Mouse (Mus musculus) MEL (cell line): ENCODE measurements at regions not wholly inside any gene's neighbourhood (a gene's known extent, or its start where the extent isn't known, plus 50 kb on each side); places are given as distances from the start of the nearest gene placed in this dataset.

Experiments
- DNase-seq: peaks from one replicate; pipeline ENCODE4 v3.0.0; 2011; ENCODE audit warnings: low read depth, low spot score
- H3K27ac ChIP-seq: 2 replicates; pipeline ENCODE4 v1.5.1; 2012; ENCODE audit warnings: low read depth, mild to moderate bottlenecking, control low read depth, low read length, moderate library complexity; ENCODE audit not compliant: control insufficient read depth
- H3K27me3 ChIP-seq, 2 experiments: fragments of 150-350 bp in 1 of 2; sonication (generic) in 1 of 2; 2 replicates each; pipeline ENCODE4 v1.6.1; 2012; ENCODE audit warnings: low read length in 2 of 2, mild to moderate bottlenecking in 2 of 2, improper control_type of control experiment in 1 of 2, moderate library complexity in 1 of 2; ENCODE audit not compliant: insufficient read depth in 2 of 2, control insufficient read depth in 1 of 2
- H3K36me3 ChIP-seq, 2 experiments: 2 replicates each; pipeline ENCODE4 v1.6.1; 2012 to 2014; ENCODE audit warnings: low read length in 2 of 2, improper control_type of control experiment in 1 of 2, inconsistent platforms in 1 of 2, mild to moderate bottlenecking in 1 of 2; ENCODE audit not compliant: insufficient read depth in 2 of 2, control insufficient read depth in 1 of 2
- H3K4me1 ChIP-seq, 2 experiments: fragments of 150-350 bp in 1 of 2; sonication (generic) in 1 of 2; 2 replicates each; pipeline ENCODE4 v1.6.1; 2012; ENCODE audit warnings: low read length in 2 of 2, improper control_type of control experiment in 1 of 2, mild to moderate bottlenecking in 1 of 2; ENCODE audit not compliant: insufficient read depth in 2 of 2, control insufficient read depth in 1 of 2
- H3K4me3 ChIP-seq, 2 experiments: fragments of 150-350 bp in 1 of 2; sonication (generic) in 1 of 2; 2 replicates each; pipeline ENCODE4 v1.5.1; 2012; ENCODE audit warnings: low read depth in 2 of 2, low read length in 2 of 2, mild to moderate bottlenecking in 2 of 2, moderate library complexity in 2 of 2, control low read depth in 1 of 2, improper control_type of control experiment in 1 of 2; ENCODE audit not compliant: control insufficient read depth in 1 of 2, insufficient read depth in 1 of 2
- H3K79me2 ChIP-seq: 2 replicates; pipeline ENCODE4 v1.6.1; 2012; ENCODE audit warnings: mild to moderate bottlenecking, low read length, moderate library complexity; ENCODE audit not compliant: control insufficient read depth, poor library complexity, insufficient read depth
- H3K9ac ChIP-seq: 2 replicates; pipeline ENCODE4 v1.6.1; 2012; ENCODE audit warnings: low read depth, mild to moderate bottlenecking, control low read depth, low read length, moderate library complexity; ENCODE audit not compliant: control insufficient read depth, poor library complexity, severe bottlenecking
- H3K9me3 ChIP-seq: fragments of 150-350 bp; sonication (generic); replicated peaks from 2 replicates; pipeline ENCODE4 v1.6.1; 2012; ENCODE audit warnings: mild to moderate bottlenecking, low read length, improper control_type of control experiment, moderate library complexity; ENCODE audit not compliant: insufficient read depth
- BHLHE40 ChIP-seq: IDR thresholded peaks from 2 replicates; pipeline ENCODE4 v1.6.1; 2012; ENCODE audit warnings: low read depth, mild to moderate bottlenecking, inconsistent platforms, low read length, improper control_type of control experiment, borderline replicate concordance
- CHD1 ChIP-seq: IDR thresholded peaks from 2 replicates; pipeline ENCODE4 v1.6.1; 2012; ENCODE audit warnings: low read depth, mild to moderate bottlenecking, inconsistent platforms, low read length, improper control_type of control experiment
- CHD2 ChIP-seq: IDR thresholded peaks from 2 replicates; pipeline ENCODE4 v1.6.1; 2011; ENCODE audit warnings: low read length, improper control_type of control experiment
- E2F4 ChIP-seq: IDR thresholded peaks from 2 replicates; pipeline ENCODE4 v1.6.1; 2011; ENCODE audit warnings: low read depth, low read length, improper control_type of control experiment, borderline replicate concordance
- ELF1 ChIP-seq: IDR thresholded peaks from 2 replicates; pipeline ENCODE4 v1.6.1; 2014; ENCODE audit warnings: low read depth, mild to moderate bottlenecking, inconsistent platforms, low read length, improper control_type of control experiment, moderate library complexity
- EP300 ChIP-seq, 2 experiments: IDR thresholded peaks; 2 replicates each; pipeline ENCODE4 v1.6.1; 2011; ENCODE audit warnings: improper control_type of control experiment in 2 of 2, low read length in 2 of 2, low read depth in 1 of 2, mild to moderate bottlenecking in 1 of 2
- ETS1 ChIP-seq: IDR thresholded peaks from 2 replicates; pipeline ENCODE4 v1.6.1; 2012; ENCODE audit warnings: low read depth, mild to moderate bottlenecking, inconsistent platforms, low read length, improper control_type of control experiment, moderate library complexity
- GABPA ChIP-seq: IDR thresholded peaks from 2 replicates; pipeline ENCODE4 v1.6.1; 2012; ENCODE audit warnings: low read depth, mild to moderate bottlenecking, inconsistent platforms, low read length, improper control_type of control experiment, moderate library complexity
- GATA1 ChIP-seq: IDR thresholded peaks from 2 replicates; pipeline ENCODE4 v1.6.1; 2011; ENCODE audit warnings: low read depth, low read length, improper control_type of control experiment
- HCFC1 ChIP-seq: IDR thresholded peaks from 2 replicates; pipeline ENCODE4 v1.6.1; 2012; ENCODE audit warnings: low read depth, mild to moderate bottlenecking, inconsistent platforms, low read length, improper control_type of control experiment, moderate library complexity
- KAT2A ChIP-seq: conservative IDR thresholded peaks from 2 replicates; pipeline ENCODE4 v1.6.1; 2012; ENCODE audit warnings: low read depth, low read length, improper control_type of control experiment, inconsistent platforms
- MAFK ChIP-seq: IDR thresholded peaks from 2 replicates; pipeline ENCODE4 v1.6.1; 2011; ENCODE audit warnings: low read depth, mild to moderate bottlenecking, low read length, improper control_type of control experiment, borderline replicate concordance
- MAX ChIP-seq: IDR thresholded peaks from 2 replicates; pipeline ENCODE4 v1.6.1; 2011; ENCODE audit warnings: low read length, improper control_type of control experiment
- MEF2A ChIP-seq: IDR thresholded peaks from 2 replicates; pipeline ENCODE4 v1.6.1; 2014; ENCODE audit warnings: low read depth, mild to moderate bottlenecking, inconsistent platforms, low read length, improper control_type of control experiment; ENCODE audit not compliant: poor library complexity, insufficient replicate concordance, severe bottlenecking; ENCODE audit errors: extremely low read depth
- MXI1 ChIP-seq: IDR thresholded peaks from 2 replicates; pipeline ENCODE4 v1.6.1; 2011; ENCODE audit warnings: mild to moderate bottlenecking, low read depth, low read length, improper control_type of control experiment
- RAD21 ChIP-seq: IDR thresholded peaks from 2 replicates; pipeline ENCODE4 v1.6.1; 2011; ENCODE audit warnings: mild to moderate bottlenecking, low read depth, low read length, improper control_type of control experiment
- RCOR1 ChIP-seq: IDR thresholded peaks from 2 replicates; pipeline ENCODE4 v1.6.1; 2012; ENCODE audit warnings: low read depth, mild to moderate bottlenecking, inconsistent platforms, low read length, improper control_type of control experiment
- TBP ChIP-seq: IDR thresholded peaks from 2 replicates; pipeline ENCODE4 v1.8.0; 2011; ENCODE audit warnings: low read depth, low read length, improper control_type of control experiment
- TCF12 ChIP-seq: IDR thresholded peaks from 2 replicates; pipeline ENCODE4 v1.6.1; 2014; ENCODE audit warnings: low read depth, mild to moderate bottlenecking, inconsistent platforms, low read length, improper control_type of control experiment, moderate library complexity
- UBTF ChIP-seq: IDR thresholded peaks from 2 replicates; pipeline ENCODE4 v1.6.1; 2012; ENCODE audit warnings: low read depth, mild to moderate bottlenecking, inconsistent platforms, low read length, improper control_type of control experiment, moderate library complexity, borderline replicate concordance; ENCODE audit not compliant: insufficient read depth
- USF2 ChIP-seq, 2 experiments: IDR thresholded peaks; 2 replicates each; pipeline ENCODE4 v1.6.1; 2011 to 2012; ENCODE audit warnings: improper control_type of control experiment in 2 of 2, low read length in 2 of 2, borderline replicate concordance in 1 of 2, inconsistent platforms in 1 of 2, low read depth in 1 of 2, mild to moderate bottlenecking in 1 of 2; ENCODE audit not compliant: insufficient read depth in 1 of 2
- ZMIZ1 ChIP-seq: IDR thresholded peaks from 2 replicates; pipeline ENCODE4 v1.6.1; 2012; ENCODE audit warnings: low read depth, mild to moderate bottlenecking, inconsistent platforms, low read length, improper control_type of control experiment, moderate library complexity
- ZNF384 ChIP-seq: IDR thresholded peaks from 2 replicates; pipeline ENCODE4 v1.6.1; 2012; ENCODE audit warnings: low read depth, mild to moderate bottlenecking, inconsistent platforms, low read length, improper control_type of control experiment

- no peak overlapping the region for H3K4me3 ChIP-seq
- no peak overlapping the region for H3K9ac ChIP-seq
- DNase-seq: no peak
- no peak overlapping the region for H3K27ac ChIP-seq
- TF ChIP-seq RCOR1: no peak
- no peak for TF ChIP-seq ELF1
- TF ChIP-seq MAFK: no peak
- TF ChIP-seq UBTF: no peak
- TF ChIP-seq CHD1: no peak
- no peak for TF ChIP-seq ZNF384
- TF ChIP-seq MAX: no peak
- TF ChIP-seq BHLHE40: no peak
- H3K36me3 ChIP-seq: no peaks in the 10 kb centered on the region
- H3K4me1 ChIP-seq: no peaks in the 10 kb centered on the region
- H3K9me3 ChIP-seq: no peaks in the 10 kb centered on the region
- H3K79me2 ChIP-seq: no peaks in the 10 kb centered on the region
- no peaks in the 10 kb centered on the region for H3K27me3 ChIP-seq
Observed at GRCm38 (mm10) chr16:87133874-87134273, 220.1 kb upstream of the N6amt1 start.

- DNase-seq: no peak
- TF ChIP-seq CHD1 (no peak), TCF12 (no peak), CHD2 (no peak), ZNF384 (no peak), EP300 (IDR thresholded peaks at IDR 0.05; ENCODE audit: low read depth in 1 of 2, low read length in 2 of 2) (no peak), ZMIZ1 (no peak), MXI1 (no peak), MEF2A (no peak), HCFC1 (no peak), USF2 (IDR thresholded peaks at IDR 0.05; ENCODE audit: borderline replicate concordance in 1 of 2, insufficient read depth in 1 of 2, low read depth in 1 of 2, low read length in 2 of 2) (no peak), ETS1 (no peak), RCOR1 (no peak), GABPA (no peak), E2F4 (no peak), GATA1 (no peak), RAD21 (no peak), ELF1 (no peak), MAX (no peak), TBP (no peak), KAT2A (no peak)
- no peaks in the 10 kb centered on the region for H3K79me2 ChIP-seq
Observed at GRCm38 (mm10) chr16:87132082-87132481, 221.9 kb upstream of the N6amt1 start.

More at GRCm38 (mm10) chr16:87132082-87132481, 221.9 kb upstream of the N6amt1 start:
- Histone ChIP-seq H3K9me3 (no peaks in the 10 kb centered on the region), H3K36me3 (no peaks in the 10 kb centered on the region), H3K27me3 (no peaks in the 10 kb centered on the region), H3K4me1 (no peaks in the 10 kb centered on the region), H3K9ac (no peak overlapping the region), H3K4me3 (no peak overlapping the region), H3K27ac (no peak overlapping the region)
